Mouse (Mus musculus) erythroid progenitor cell, adult 5-6 weeks (primary cell): Measurements from ENCODE around the gene Lrrc4. TPM values are rescaled to one million over a fixed set of nuclear protein-coding genes. Genes with fewer than 3 reads are reported as not detected.

Source experiments
- ATAC-seq: replicated peaks from 2 replicates; pipeline ENCODE4 v1.8.0; 2016; ENCODE audit warnings: moderate number of reproducible peaks, mild to moderate bottlenecking, moderate TSS enrichment, inconsistent platforms; ENCODE audit not compliant: poor library complexity, low FRiP score, severe bottlenecking
- total RNA-seq, 2 experiments: library from RNA; stranded (forward) in 1 of 2; stranded (reverse) in 1 of 2; fragments of 150-400 nt in 1 of 2; fragments of 186-747, 209-891 nt in 1 of 2; gene quantifications; 2 replicates each; pipeline versions ENCODE4 v1.2.3 to v1.2.4; 2015 to 2017; ENCODE audit warnings: low replicate concordance in 2 of 2

Gene Lrrc4
- total RNA-seq, 2 experiments from 2014 or later = not detected

DNA sequence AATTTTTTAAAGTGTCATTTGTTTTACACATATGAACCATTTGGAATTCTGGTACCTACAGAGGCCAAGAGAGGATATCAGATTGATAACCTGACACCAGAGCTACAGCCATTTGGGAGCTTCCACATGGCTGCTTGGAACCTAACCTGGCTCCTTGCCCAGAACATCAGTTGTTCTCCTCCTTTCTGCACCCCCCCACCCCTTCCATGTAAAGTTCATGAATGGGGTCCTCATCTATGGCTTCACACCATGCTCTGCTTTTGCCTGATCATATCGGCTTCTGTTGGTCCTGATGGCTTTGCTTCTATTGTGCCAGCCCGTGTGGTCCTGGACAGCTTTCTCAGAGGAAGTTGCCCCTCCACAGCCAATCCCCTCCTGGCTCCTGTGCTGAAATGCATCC, 200.6 kb downstream of the Lrrc4 start:
- no peak for ATAC-seq

DNA sequence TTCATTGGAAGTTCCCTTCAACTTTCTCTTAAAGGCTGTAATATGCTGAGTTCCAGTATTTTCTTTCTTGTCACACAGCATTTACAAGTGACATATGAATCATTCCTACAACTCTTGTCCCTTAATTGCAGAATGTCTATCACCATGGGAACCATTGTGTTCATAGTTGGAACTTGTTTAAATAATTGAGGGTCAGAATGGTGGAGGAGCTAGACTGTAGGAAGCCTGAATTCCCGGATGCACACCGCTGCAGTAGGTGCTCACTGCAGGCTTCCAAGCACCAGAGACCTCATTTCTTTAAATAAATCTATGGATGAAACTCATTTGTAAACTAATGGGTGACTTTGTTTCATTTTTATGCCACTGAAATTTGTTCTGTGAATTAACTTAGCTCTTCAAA, 201.7 kb downstream of the Lrrc4 start:
- ATAC-seq = no peak

DNA sequence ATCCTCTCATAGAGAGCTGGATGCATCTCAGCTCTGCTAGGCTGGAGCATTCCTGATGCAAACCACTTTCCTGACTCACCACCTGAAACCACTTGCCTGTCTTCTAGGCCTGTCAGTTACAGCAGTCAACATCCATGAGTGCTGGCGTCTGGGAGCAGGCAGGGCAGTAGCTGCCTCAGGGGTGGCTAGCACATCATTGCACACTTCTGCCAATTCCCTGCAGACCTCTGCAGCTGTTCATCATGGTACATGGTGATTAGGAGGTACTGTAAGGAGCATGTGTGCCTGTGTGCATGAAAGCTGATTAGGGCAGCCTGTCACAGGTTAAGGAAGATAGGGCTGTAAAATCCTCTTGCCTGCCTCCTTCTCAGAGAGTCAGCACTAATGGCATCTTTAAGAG, 203.1 kb downstream of the Lrrc4 start:
- ATAC-seq = peak; percentile 85

DNA sequence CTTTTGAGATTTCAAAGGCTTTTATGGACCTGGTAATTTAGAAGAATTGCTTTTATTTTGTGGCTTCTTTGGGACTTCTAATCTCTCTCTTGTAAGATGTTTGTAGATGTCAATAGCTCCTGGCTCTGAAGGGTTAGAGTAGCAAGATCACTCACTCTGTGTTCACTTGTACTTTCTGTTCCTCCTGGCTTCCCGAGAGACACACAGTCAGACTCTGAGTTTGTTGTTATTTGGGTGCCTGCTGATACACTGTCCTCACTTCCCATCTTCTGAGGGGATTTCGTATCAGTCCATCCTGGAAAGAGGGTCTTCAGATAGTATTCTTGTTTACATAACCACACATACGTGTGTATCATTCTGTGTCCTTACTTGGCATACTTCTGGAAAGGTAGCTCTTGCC, 208.6 kb downstream of the Lrrc4 start:
- ATAC-seq = no peak

DNA sequence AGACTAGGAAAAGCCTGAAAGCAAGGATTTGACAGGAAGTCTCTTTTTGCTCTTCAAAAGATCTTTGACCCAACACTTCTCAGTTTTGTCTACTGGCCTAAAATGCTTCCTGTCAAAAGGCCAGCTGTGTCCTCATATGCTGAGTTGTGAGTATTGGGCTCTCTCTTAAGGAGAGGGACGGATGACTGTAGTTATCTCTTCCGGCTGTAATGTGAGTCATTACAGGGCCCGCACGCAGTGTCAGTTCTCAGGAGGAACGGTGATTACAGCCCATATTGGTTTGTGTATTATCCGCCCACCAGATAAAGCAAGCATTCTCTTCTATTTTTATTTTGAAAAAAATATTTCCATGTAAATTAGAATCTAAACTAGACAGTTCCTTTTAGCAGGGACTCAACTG, 209.0 kb downstream of the Lrrc4 start:
- no peak for ATAC-seq

DNA sequence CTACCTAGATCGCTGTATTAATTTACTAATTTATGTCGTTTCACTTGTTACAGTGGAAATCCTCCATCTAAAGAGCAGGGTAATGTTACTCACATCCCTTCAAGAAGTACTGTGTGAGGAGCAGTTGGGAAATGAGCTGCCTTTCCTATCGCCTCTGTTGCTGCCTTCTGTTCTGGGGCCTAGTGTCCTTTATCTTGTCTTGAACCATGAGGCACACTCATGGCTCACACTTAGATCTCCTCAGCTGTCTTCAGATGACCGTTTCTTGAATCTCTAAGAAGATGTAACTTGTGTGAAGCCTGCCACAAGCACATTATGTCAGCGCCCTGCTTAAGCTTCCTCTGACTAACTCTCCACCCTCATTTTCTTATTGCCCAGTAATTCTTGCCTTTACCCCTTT, 209.6 kb downstream of the Lrrc4 start:
- ATAC-seq = no peak

DNA sequence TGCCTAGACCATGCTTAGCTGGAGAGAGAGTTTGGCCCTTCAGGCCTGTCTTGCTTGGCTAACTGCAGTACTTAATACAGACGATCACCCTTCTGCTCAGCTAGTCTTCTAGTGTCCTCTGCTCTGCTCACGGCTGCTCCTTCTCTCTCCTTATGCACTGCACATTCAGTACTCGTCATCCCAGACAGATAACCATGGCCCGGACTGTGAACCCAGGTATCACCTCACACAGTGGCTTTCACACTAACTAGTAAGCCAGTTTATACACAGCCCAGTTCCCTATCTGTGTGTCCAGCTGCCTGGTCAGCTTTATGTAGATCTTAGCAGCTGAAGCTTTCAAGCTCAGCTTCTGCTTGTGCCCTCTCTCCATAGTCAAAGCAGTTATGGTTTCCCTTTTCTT, 210.1 kb downstream of the Lrrc4 start:
- ATAC-seq = no peak

DNA sequence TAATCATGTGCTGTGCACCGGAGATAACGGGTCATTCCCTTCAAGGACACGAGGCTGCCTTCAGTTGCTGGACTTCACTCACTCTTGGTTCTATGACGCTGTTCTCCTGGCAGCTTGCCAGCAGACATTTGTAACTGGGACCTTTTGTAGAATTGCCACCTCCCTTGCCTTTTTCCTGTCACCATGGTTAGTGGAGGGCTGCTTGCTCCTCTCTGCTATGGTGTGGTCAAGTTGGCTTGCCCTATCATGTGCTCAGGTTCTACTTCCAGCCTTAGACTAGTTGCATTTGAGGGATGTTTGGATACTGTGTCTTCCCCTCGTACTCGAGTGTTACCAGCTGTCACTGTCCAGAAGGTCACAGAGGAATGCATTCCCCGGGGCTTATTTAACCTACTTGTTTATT, 212.8 kb downstream of the Lrrc4 start:
- no peak for ATAC-seq

DNA sequence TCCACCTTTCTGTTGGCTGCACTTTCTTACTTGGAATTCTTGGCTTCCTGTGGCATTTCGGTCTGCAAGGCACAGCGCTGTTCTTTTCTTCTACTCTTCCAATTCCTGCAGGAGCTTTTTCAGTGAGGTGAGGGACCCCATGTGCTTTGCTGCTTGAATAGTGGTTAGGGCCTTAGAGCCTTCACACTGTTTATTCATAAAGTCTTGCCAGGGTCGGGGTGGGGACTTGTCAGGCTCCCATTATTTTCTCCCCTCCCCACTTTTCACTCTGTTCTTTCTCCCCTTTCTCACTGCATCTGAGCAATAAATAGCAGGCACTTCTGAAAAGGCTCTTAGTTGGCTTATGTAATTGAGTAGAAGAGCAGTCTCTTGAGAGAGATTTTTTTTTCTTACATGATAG, 213.2 kb downstream of the Lrrc4 start:
- ATAC-seq = no peak

DNA sequence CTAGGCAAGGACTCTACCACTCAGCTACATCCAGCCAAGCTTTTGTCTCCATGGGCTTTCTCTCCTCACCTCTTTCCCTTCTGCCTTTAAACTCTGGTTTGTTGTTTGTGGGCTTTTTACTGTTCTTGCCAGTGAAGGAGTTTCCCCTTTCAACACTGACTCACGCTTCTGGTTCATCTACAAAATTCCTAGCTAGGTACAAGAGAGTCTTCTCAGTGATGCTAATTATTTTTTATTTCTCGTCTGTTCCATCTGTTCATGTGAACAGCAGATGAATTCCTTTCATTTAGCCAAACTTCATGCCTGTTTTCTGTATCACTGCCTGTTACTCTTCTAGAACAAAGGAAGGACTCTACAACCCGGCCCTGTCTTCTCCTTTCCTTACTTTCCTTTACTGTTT, 215.6 kb downstream of the Lrrc4 start:
- ATAC-seq = no peak

DNA sequence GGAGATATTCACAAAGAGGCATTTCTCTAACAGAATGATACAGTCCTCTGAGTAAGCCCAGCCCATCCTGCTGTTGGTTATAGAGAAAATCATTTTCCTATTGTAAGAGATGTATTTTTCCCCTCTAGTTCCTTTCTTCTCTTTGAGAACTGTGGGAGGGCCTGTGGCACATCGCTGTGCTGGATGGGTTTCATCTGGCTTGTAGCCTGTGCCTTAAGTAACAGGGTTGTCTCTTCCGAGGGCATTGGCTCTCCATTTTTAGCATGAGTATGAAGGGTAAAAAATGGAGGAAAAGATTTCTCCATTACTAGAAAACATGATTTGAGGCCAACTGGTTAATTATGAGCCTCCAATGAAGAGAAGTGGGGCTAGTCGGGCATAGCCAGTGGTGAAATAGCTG, 216.1 kb downstream of the Lrrc4 start:
- no peak for ATAC-seq

DNA sequence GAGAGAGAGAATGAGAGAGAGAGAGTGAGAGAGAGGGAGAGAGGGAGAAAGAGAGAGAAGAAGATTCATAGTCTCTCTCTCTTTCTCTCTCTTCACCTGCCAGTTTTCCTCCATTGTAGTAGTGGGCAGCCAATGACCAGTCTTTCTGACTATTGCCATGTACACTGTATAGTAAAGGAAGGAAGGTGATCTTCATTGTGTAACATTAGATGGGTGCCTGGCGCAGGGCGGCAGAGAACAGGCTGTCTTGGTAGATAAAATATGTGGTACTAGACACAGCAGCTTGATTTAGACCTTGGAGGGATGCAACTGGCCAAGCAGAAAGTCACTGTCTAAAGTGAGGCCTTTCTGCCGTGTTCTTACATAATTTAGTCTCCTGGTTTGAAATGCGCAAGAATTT, 216.7 kb downstream of the Lrrc4 start:
- no peak for ATAC-seq

DNA sequence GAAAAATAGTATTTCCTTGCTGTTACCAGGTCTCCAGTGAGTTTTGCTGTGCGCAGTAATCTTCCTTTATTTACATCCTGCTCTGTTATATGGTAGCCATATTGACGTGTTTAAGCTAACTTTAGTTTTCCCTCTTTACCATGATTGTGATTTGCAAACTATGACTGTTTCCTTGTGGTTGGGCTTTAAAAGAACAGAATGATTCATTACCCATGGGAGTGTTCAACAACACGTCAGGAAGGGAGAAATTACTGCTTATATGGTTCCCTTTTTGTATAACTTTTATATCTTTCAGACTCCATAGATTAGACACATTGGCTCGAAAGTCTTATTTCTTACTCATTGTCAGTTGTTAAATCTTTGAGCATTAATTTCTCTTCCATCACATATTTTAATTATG, 218.1 kb downstream of the Lrrc4 start:
- ATAC-seq = no peak

Other genes with a start within 250 kb of the Lrrc4 start
- gene Lep, start 228.5 kb upstream of the Lrrc4 start, total RNA-seq (2015; ENCODE audit: low replicate concordance) = not detected in 2 replicates
- gene Lep, start 228.5 kb upstream of the Lrrc4 start, total RNA-seq (2017; ENCODE audit: low replicate concordance) = not detected in 2 replicates